In genomic region chr7:45916056-45917003, GRCm38 (mm10) we compare ENCODE assay signal across 8 mouse cellular contexts. TPM values are rescaled to one million over a fixed set of nuclear protein-coding genes. Genes with fewer than 3 reads are reported as not detected.
DNase-seq lines count a peak whose midpoint lies in the region; ATAC-seq lines count a peak whose summit lies in the region.

No protein-coding gene starts in this region.

- intact Hi-C loops in left cerebral cortex, postnatal 4 days (cut with DNase I): no loop called here

- ATAC-seq in embryonic facial prominence, embryonic 12.5 days (ENCODE audit: insufficient number of reproducible peaks, insufficient read depth, low FRiP score, low TSS enrichment): peak; percentile 81; the same call in 1 of the 2 replicates

- H3K4me1 ChIP-seq in embryonic facial prominence, embryonic 12.5 days: peaks cover 45% of the 10 kb centered on the region

- H3K27ac ChIP-seq in embryonic facial prominence, embryonic 12.5 days: peak overlapping the region; percentile 94

- H3K36me3 ChIP-seq in embryonic facial prominence, embryonic 12.5 days: peaks cover 3% of the 10 kb centered on the region; the same call in 1 of the 2 replicates

- H3K9ac ChIP-seq in embryonic facial prominence, embryonic 12.5 days: peak overlapping the region; percentile 52

- no peaks in the 10 kb centered on the region for H3K27me3 ChIP-seq in embryonic facial prominence, embryonic 12.5 days

- peak overlapping the region; percentile 52 for H3K4me2 ChIP-seq in embryonic facial prominence, embryonic 12.5 days (replicated peaks)

- WGBS in embryonic facial prominence, embryonic 12.5 days: 36% methylated on average over 26 of the region's 26 CpGs

- H3K9me3 ChIP-seq in embryonic facial prominence, embryonic 12.5 days: no peaks in the 10 kb centered on the region

- DNase-seq in adrenal gland, adult (ENCODE audit: inconsistent age in 2 of 2, low spot score in 1 of 2): peak; percentile 92 to 95
- DNase-seq in heart, adult 18-20 months: peak; percentile 85 to 91
- DNase-seq in kidney, adult 11 months: peak; percentile 80
- DNase-seq in left cerebral cortex, postnatal 4 days: peak; percentile 82
- peak; percentile 93 for DNase-seq in mesoderm, embryonic 11.5 days (ENCODE audit: low read depth, low spot score)
- peak; percentile 61 for DNase-seq in right cerebral cortex, postnatal 4 days
- no peak for DNase-seq in cerebellum, adult 9-10 months

- H3K4me3 ChIP-seq in embryonic facial prominence, embryonic 12.5 days: peak overlapping the region; percentile 23

RNA-seq across cellular contexts. Expression of gene Emp3, which starts 4.9 kb away (rescaled TPM):
- 78.5 and 84.9 TPM in 2 replicates for polyA plus RNA-seq in embryonic facial prominence, embryonic 12.5 days (2016; fragmentation: Nextera tagmentation; extraction: Ambion mirVana)
- 10 to 100 TPM; 19.1 to 25.0 TPM for total RNA-seq in heart, adult 18-20 months (2021)
- total RNA-seq in left cerebral cortex, postnatal 4 days (2021): 10 to 100 TPM in 1 of 2 experiments, 1 to 10 TPM in 1; 6.9 to 13.4 TPM

RNA-seq across cellular contexts. Expression of gene Ccdc114, which starts 7.5 kb away (rescaled TPM):
- 3.8 and 4.2 TPM in 2 replicates for polyA plus RNA-seq in embryonic facial prominence, embryonic 12.5 days (2016; fragmentation: Nextera tagmentation; extraction: Ambion mirVana)
- 1 to 10 TPM in 1 of 2 experiments, under 1 TPM in 1; 0.89 to 1.3 TPM for total RNA-seq in heart, adult 18-20 months (2021)
- 1 to 10 TPM; 1.9 to 2.4 TPM for total RNA-seq in left cerebral cortex, postnatal 4 days (2021)

RNA-seq across cellular contexts. Expression of gene Tmem143, which starts 19.6 kb away (rescaled TPM):
- 5.7 and 6.5 TPM in 2 replicates for polyA plus RNA-seq in embryonic facial prominence, embryonic 12.5 days (2016; fragmentation: Nextera tagmentation; extraction: Ambion mirVana)
- total RNA-seq in heart, adult 18-20 months (2021): 100 to 1,000 TPM; 124 to 125 TPM
- 10 to 100 TPM; 16.8 to 19.7 TPM for total RNA-seq in left cerebral cortex, postnatal 4 days (2021)

RNA-seq across cellular contexts. Expression of gene Syngr4, which starts 19.8 kb away (rescaled TPM):
- 0.33 and 0.82 TPM in 2 replicates for polyA plus RNA-seq in embryonic facial prominence, embryonic 12.5 days (2016; fragmentation: Nextera tagmentation; extraction: Ambion mirVana)
- not detected for total RNA-seq in heart, adult 18-20 months (2021)
- total RNA-seq in left cerebral cortex, postnatal 4 days (2021): under 1 TPM in 1 of 2 experiments, not detected in 1; 0.52 TPM

RNA-seq across cellular contexts. Expression of gene Grin2d, which starts 38.2 kb away (rescaled TPM):
- polyA plus RNA-seq in embryonic facial prominence, embryonic 12.5 days (2016; fragmentation: Nextera tagmentation; extraction: Ambion mirVana): 0.56 and 0.64 TPM in 2 replicates
- 1 to 10 TPM; 1.4 to 1.5 TPM for total RNA-seq in heart, adult 18-20 months (2021)
- total RNA-seq in left cerebral cortex, postnatal 4 days (2021): 10 to 100 TPM; 31.9 to 39.5 TPM

Comparison
In these comparisons a context has a peak if more than half of its experiments do, and no peak if none do; other contexts are left out.
1. RNA of gene Tmem143, which starts 19.6 kb away (total RNA-seq): 124 to 125 TPM in heart, adult 18-20 months; 16.8 to 19.7 TPM in left cerebral cortex, postnatal 4 days; every median in the first group is over 4 times any median in the second.